Mouse (Mus musculus): ENCODE measurements at regions not wholly inside any gene's neighbourhood (a gene's known extent, or its start where the extent isn't known, plus 50 kb on each side); places are given as distances from the start of the nearest gene placed in this dataset.

DNA sequence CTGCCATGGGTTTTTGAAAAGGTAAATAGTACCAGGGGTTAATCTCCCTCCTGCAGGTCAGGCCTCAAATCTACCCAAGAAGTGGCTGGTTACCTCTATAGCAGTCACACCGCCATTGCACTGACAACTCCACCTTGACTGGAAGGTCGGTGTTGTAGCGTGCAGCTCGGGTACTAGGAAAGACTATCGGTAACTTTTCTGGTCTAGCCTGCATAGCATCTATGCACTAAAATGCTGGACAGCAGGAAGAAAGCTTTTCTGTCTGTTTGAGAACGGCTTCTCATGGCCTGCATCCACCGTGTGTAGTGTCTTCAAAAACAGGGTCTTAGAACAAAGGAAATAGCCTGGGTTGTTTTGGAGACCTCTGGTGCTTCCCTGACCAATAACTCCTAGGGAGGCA is 88.8 kb downstream of the Bms1 start:
- DNase-seq (ENCODE audit: low spot score in 2 of 2) = no peak

DNA sequence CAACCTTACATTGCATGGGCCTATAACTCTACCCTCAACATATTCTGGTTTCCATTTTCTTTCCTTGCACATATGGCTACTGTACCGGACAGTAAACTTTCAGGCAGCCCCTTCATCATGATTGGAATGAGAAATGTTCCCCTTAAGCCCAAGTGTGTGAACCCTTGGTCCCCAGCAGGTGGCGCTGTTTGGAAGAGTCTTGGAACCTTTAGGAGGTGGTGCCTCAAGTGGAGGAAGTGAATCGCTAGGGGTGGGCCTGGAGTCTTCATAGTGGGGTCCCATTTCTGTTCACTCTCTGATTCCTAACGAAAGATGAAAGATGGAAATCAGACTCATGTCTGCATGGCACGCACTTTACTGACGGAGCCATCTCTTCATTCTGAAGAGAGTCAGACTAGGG is 91.8 kb downstream of the Bms1 start:
- DNase-seq (ENCODE audit: low spot score in 2 of 2) = no peak

DNA sequence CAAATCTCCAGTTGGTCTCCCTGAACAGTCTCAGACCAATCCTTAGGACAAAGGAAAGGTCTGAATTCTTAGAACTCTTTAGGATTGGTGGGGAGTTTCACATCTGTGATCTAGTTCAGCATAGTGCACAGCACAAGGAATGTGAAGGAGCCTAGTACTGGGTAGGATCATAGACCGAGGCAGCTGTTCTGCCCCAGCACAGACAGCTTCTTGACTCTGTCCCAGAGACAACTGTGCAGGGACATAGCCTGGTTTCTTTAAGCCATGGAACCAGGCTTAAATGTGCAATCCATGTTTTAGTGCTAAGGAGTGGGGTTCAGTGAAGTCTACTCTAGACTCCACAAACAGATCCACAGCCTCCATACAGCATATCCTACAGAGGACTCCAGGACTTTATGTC is 93.6 kb downstream of the Bms1 start:
- no peak for DNase-seq (ENCODE audit: low spot score in 2 of 2)

DNA sequence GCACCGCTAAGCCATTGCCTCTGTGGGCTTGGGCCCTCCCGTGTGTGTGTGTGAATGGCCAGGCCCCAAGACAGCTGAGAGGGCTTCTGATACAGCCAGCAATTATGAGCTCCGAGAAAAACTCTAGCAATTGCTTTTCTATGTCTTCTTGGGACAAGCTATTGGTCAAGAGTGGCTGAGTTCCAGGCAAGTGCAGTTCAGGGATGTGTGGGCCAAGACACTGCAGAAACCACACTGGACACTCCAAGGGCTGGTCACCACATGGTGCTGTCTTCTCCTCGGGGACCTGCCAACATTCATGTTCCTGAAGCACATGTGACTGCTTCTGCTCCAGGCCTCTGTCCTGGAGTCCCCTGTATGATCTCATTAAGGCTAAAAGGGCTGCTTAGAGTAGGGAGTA is 94.7 kb downstream of the Bms1 start:
- no peak for DNase-seq (ENCODE audit: low spot score in 2 of 2)

DNA sequence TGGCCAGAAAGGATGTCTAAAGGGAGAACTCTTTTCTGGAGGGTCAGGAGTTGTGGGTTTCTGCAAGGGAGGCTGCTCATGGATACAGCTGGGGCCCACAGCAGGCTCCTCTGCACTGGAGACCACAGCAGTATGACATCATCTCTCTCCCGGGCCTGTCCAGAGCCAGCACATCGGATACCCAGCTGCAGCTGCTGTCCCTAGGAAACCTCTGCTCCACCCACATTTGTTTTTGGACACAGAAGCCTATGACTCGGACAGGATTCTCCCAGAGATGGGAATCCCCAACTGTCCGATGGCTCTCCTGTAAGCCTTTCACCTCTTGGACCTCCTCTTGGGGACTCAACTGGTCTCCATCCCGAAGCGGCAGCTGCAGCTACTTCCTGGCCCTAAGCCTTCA is 96.2 kb downstream of the Bms1 start:
- no peak for DNase-seq (ENCODE audit: low spot score in 2 of 2)

DNA sequence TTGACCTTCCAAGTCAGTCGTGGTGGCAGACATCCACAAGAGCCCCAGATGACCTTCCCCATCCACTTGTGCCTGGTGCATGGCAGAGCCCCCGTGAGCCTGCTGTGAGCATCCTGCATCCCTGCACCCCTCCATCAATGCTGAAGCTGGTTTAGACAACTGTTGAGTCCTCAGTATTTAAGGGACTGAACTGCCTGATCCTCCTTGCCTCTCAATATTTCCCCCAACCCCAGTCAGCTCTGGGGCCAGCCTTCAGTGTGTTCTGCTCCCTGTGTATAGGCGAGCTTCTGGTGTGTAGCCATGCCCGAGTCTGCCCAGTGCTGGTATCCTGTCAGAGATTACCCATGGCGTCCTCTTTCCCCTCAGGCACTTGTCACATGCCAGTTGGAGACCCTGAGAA is 96.6 kb downstream of the Bms1 start:
- DNase-seq (ENCODE audit: low spot score in 2 of 2) = no peak

DNA sequence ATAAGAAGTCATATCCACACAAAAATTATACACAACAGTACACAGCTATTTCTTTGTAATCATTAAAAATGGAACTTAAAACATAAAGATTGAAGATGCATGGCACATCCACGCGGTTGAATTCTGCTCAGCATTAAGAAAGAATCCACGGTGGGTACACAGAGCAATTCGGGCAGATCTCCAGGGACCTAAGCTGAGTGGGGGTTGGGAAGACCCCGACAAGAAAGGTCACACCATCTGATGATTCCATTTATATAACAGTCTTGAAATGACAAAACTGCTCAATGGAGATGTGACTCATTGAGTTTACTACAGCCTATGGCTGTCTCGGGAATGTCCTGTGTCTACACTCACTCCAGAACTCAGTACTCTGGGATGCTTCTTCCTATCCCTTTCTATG is 97.2 kb downstream of the Bms1 start:
- DNase-seq (ENCODE audit: low spot score in 2 of 2) = no peak

DNA sequence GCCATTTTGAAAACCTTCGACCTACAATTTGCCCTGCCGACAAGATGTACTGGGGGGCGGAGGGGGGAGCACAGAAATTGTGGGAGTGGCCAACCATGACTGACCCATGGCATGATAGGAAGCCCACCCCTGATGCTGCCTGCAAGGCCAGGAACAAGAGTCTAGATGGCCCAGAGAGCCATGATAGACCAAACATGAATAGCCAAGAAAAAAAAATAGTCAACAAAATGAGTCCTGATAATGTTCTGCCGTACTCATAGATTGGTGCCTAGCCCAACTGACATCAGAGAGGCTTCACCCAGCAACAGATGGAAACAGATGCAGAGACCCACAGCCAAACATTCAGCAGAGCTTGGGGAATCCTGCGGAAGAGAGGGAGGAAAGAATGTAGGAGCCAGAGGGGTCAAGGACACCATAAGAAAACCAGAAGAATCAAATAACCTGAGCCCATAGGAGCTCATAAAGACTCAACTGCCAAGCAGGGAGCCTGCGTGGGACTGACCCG is 99.2 kb downstream of the Bms1 start:
- no peak for DNase-seq (ENCODE audit: low spot score in 2 of 2)

DNA sequence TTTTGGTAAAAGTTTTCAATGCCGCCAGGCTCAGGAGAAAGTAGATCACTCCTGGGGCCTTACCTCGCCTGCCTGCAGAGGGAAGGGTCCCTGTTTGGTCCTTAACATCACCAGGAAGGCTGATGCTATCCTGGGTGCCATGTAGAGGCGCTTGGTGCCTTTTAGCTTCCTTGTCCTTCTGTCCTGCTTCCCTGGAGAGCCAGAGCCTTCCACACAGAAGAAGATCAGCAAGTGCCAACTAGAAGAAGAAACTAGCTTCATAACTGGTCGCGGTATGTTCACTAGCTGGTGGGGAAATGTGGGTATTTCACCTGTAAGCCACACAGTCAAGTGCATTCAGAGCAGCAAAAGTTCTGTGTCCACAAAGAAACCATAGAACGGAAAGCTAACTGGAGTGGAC is 103.4 kb downstream of the Bms1 start:
- no peak for DNase-seq (ENCODE audit: low spot score in 2 of 2)

DNA sequence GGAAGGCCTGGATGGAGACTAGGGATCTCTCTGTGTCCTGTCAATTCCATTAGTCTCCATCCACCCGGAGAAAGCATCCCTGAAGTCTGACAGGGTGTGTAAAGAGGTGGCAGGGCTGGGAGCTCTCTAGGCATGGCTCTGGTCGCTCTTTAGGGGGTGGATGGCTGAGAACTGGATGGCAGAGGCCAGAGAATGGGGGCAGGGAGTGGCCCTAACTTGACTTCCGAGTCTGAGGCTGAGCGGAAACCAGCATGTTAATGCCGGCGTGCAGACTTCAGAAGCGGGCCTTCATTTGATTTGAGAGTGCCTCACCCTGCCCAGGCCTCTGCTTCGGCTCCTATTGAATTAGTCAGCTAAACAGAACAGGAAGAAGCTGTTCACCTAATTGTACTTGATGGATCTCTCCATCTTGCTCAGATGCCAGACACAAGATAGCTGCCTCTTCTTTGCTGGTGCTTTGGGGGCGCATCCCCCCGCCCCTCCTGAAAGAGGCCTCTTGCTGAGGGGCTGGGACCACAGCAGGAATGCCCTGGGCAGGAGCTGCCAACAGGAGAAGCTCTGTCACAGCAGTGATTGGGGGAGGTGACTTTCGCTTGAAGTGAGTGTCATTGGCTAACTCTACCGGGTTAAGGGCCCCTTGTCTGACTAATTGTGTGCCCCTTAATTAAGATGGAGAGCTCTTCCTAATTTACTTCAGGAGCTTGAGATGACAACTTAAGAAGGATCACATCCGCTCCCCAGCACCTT is 104.2 kb downstream of the Bms1 start:
- DNase-seq (ENCODE audit: low spot score in 2 of 2) = no peak

DNA sequence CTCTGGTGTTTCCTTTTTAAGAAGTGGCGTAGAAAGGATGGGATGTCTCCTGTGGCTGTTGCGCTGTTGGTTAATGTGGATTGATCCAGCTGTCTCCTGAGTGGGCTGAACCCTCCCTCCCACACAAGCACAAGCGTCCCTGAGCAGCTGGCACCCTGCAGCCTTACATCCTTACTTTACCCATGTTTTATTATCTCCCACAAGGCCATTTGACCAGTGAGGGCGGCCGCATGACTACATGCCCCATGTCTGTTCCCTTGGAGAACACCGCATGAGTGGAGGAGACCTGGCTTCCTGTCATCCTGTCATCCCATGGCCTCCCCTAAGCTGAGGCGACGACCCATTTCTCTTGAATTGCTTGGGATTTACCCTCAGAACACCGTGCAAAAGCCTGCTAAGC is 108.2 kb downstream of the Bms1 start:
- DNase-seq (ENCODE audit: low spot score in 2 of 2) = no peak

DNA sequence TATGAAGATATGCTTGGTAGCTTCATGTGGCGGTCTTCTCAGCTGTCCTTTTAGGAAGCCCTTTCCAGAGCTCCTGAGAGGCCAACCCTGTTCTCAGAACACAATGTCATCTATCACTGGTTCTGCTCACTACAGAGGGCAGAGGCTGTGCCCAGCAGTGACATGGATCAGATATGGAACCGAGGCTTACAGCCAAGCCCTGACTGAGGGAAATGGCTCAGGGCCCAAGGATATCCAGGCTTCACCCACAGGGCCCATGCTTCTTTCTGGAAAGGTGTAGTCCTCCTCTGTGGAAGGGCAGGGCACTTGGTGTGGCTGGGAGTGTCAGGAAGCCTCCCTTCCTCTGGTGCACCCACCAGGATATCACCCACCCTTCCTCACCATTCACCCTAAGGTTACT is 109.4 kb downstream of the Bms1 start:
- no peak for DNase-seq (ENCODE audit: low spot score in 2 of 2)

DNA sequence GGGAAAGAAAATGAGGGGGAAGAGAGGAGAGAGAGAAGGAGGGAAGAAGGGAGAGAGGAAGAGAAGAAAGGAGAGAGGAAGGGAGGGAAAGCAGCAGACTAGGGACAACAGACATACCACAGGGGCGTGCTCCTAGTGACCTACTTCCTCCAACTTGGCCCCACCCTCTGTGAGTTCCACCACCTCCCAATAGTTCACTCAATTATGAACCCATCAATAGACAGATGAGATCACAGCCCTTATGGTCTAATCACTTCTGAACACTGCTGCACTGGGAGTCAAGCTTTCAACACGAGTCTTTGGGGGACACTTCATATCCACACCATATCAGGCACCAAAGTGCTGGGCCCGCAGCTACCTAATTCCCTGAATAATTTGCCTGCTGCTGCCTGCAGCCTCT is 110.7 kb downstream of the Bms1 start:
- no peak for DNase-seq (ENCODE audit: low spot score in 2 of 2)

DNA sequence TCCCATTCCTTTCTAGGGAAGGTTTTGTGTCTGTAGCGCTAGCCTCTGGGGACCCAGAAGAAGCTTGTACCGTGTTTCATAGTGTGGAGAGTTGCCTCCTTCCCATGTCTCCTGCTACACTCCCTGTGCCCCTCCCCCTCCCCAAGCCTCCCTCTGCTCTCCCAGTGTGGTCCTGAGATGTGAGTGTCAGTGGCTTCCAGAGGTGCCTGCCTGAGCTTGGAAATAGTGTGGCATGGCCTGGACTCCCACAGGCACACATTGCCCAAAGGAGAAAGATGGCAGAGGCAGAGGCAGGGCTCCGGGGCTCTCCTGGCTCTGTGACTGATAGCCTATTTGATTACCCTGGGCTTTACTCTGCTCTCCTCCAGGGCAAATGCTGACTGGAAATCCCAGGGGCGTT is 110.0 kb upstream of the Ret start:
- no peak for DNase-seq (ENCODE audit: low spot score in 2 of 2)

DNA sequence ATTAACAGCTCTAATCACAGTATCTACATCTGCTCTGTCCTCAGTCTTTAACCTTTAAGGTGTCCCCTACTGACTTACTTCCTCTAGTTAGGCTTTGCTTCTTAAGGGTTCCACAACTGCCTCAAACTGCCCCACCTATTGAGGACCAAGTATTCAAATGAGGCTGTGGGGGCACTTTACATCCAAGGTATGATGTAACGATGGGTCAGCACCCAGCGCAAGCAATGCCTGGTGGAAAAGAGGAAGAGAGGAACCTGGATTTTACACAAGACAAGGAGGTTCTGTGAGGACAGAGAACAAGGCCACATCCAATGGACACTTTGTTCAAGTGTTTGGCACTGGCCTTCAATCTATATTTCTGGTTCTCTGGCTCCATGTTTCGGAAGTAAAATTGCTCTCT is 107.7 kb upstream of the Ret start:
- DNase-seq (ENCODE audit: low spot score in 2 of 2) = no peak

DNA sequence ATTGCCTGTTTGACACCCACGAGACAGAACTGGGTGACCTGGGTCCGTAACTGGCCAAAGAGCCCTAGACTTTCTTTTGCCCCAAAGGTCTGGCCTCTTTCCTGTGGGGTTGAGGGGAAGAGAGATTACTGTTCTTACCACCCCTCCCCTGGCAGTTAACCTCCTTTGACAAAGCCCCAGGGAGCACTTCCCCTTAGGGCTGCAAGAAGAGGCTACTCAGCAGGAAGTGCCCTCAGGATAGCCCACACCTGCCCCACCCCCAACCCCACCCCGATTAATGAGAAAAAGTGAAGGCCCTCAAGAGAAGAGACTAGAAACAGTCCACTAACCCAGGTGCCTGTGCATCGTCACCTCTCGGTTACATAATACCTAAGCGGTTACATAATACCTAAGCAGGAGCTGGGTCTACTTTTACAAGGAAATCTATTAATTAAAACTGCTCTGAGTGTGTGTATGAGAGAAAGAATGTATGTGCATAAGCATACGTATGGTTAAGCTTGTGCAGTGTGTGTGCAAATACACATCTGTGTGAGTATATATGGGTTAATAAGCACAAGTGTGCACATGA is 105.3 kb upstream of the Ret start:
- DNase-seq (ENCODE audit: low spot score in 2 of 2) = no peak

DNA sequence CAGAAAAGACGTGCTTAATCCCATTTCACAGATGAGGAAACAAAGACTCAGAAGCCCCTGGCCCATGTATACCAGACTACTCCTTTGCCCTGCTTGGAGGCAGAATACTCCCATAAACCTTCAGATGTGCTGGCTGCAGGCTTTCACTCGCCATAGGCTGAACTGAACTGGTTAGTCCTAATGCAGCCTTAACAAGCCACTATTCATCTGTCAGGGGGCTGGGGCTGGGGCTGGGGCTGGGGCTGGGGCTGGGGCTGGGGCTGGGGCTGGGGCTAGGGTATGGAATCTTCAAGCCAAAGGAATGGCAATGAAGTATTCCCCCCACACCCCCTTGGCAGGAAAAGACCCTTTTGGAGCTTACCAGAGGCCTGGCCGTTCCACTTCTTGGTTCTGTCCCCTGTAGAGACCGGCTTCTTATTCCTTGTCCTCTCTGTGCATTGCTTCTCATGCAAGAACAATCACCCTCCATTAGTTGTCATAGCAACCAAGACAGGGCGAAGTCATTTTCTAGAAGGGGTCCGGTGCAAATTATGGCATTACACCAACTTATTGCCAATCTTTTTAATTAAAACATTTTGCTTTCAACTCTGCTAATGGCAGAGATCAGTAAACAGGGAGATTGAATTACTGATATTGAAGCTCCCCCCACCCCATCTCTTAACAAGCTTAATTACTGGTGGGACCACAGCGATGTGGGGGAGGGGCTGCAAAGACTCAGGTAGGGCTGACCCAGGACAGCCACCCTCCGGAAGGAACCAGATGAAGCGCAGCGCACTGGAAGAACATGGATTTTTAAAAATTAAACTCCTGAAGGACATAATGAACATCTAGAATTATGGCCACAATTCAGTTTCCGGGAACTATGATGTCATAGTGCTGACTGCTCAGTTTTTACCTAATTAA is 104.6 kb upstream of the Ret start:
- no peak for DNase-seq (ENCODE audit: low spot score in 2 of 2)

DNA sequence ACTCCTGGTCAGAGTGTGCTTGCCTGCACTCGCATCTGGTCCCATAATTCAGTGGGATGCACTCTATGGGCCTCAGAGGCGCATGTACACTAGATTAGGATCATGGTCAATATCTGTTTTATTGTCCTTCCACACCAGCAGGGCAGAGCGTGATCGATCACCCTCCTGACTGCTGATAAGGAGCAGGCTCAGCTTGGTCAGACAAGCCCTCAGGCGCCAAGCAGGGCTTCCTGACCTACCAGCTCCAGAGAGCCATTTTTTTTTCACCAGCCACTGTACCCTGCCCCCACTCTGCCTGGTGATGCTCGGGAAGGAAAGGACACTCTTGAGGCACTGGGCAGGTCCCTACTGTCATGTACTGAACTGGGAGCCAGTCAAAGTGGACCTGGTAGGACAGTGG is 103.3 kb upstream of the Ret start:
- DNase-seq (ENCODE audit: low spot score in 2 of 2) = no peak

DNA sequence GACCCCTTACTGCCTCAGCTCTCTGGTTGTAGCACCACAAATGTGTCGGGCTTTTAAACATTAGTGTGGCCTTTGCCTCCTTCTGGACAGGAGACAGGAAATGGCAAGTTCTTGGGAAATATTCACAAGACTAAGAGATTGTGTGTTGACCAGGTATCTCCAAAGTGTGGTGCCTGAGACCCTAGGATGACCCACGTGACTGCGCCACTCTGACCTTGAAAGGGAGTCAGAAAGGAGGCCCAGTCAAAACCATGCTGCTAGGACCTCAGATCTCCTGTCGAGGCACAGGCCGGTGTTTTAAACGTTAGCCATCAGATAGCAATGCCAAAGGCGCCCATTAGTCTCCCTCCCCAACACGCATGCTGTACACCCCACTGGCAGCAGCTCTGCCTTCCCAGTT is 100.1 kb upstream of the Ret start:
- DNase-seq (ENCODE audit: low spot score in 2 of 2) = no peak

DNA sequence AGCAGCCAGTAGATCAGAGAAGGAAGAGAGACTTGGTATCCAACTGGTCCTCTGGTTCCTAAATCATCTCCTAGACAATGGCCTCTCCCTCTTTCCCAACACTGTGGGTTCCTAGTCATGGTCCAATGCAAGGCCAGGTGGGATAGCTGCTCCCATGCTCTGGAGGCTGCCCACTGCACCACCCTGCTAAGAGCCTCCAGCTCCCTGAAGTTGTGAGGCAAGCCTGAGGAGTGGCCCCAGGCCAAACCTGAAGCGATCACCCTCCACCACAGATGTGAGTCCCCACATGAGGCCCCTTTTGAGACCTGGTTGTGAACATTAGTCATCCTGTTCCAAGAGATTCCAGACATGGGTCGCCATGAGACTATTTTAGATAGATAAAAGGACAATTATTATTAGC is 96.5 kb upstream of the Ret start:
- DNase-seq (ENCODE audit: low spot score in 2 of 2) = no peak

DNA sequence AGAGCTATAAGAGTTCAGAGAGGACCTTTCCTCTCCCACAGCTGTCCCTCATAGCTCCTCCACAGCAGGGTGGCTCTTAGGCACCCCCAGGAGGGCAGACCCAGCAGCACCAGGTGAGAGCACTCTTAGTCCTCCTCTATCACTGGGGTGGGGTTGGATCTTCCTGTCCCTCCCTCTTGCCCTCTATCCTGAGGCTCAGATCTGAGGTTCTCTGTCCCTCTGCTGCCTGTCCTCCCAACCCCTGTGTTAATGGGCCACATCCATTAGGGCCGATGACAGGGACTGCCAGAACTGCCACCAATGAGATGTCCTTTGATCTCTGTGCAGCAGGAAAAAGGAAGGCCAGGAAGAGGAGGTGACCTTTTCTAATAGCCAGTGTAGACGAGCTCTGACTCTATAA is 95.4 kb upstream of the Ret start:
- no peak for DNase-seq (ENCODE audit: low spot score in 2 of 2)

DNA sequence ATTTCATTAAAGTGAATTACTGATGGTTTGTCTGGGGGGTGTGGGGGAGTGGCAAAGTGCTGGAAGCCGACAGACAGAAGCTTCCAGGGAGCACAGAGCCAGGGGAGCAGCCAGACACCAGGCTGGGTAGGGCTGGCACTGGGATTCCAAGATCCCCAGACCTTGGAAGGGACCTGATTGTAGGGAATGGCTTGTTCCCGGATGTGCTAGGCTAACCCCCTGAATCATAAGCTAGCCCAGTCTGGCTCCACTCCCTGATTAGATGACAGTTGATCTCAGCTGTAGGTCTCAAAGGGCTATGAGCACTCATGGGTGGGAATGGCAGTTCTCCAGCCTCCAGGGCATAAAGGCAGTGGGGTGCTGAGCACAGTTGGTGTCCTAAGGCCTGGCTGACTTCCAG is 94.8 kb upstream of the Ret start:
- no peak for DNase-seq (ENCODE audit: low spot score in 2 of 2)

DNA sequence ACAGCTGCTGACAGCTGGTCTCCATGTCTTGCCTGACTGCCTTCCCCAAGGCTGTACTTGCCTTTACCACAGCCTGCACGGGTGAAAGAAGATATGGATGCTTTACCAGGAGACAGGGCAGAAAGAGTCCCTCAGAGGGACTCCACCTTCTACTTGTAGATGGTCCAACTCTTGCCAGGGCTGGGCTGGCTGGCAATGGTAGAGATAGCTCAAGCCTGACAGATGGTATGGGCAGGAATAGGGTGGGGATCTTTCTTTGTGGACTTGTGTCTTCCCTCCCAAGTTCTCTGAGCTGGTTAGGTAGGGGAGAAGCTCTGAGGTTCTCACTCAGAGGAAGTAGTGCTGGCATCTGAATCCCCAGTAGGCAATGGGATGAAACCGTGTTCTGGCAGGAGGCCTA is 93.9 kb upstream of the Ret start:
- no peak for DNase-seq (ENCODE audit: low spot score in 2 of 2)

Data from cerebellum, postnatal 4 days (tissue).